Mouse (Mus musculus) embryonic stem cell, embryonic (primary cell): ENCODE results near the gene Rnf113a1.
"Not testable (repeated sequence)": the region's sequence is repeated elsewhere in the genome, so short reads cannot be mapped to it uniquely, and the experiment has no call there.

Experiments
- CTCF ChIA-PET, 4 experiments: fragments of 300-600 bp in 2 of 4; fragments of 350-600 bp in 2 of 4; sonication (Branson Sonifier 250); formaldehyde crosslinking; loops; one replicate each; lab custom pipeline; 2022; ENCODE audit warnings: inconsistent platforms in 2 of 4; lab: Charles Lee
- POLR2A ChIA-PET, 4 experiments: fragments of 300-600 bp in 2 of 4; fragments of 350-600 bp in 2 of 4; sonication (Branson Sonifier 250); formaldehyde crosslinking; loops; one replicate each; lab custom pipeline; 2022; ENCODE audit warnings: antibody characterized with exemption in 4 of 4, inconsistent platforms in 1 of 4; lab: Charles Lee

The Rnf113a1 gene

GRCm38 (mm10) chrX:37191105-37191743 is at the start of gene Rnf113a1, which contains the start of gene Ndufa1:
Gene Rnf113a1 (plus strand): TSS chrX:37191245.
Gene Ndufa1 (minus strand): TSS chrX:37191163.
- ChIA-PET CTCF (no interaction called here), POLR2A (interaction anchor here in 1 of 4 experiments (1.5 kb wide), 1 partner anchor 106 kb away, joined by 6 read pairs; the partner anchor contains the start of gene Rpl39)

DNA sequence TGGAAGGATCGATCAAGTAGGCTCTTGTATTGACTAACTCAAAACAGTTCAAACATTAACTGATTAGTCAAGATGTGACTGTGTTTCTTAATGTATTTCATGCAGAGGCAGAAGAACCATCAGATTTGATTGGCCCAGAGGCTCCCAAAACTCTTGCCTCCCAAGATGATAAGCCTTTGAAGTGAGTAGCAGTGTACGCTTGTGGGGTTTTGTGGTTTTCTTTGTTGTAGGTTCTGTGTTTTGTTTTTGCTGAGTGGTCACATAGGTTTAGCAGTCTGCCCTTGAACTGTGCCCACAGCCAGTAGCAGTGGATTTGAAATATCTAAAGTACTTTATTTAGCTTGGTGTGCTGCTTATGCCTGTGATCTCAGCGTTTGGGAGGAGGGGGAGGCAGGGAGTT is 49.3 kb upstream of the Rnf113a1 start:
- ChIA-PET CTCF (no interaction called here), POLR2A (interaction anchor here in 3 of 4 experiments (0.9 to 1.5 kb wide), 3 partner anchors 55 to 62 kb away, joined by 3 to 4 read pairs (median 3); partner anchors contain the start of gene Rpl39 (in 1 of the 3))

DNA sequence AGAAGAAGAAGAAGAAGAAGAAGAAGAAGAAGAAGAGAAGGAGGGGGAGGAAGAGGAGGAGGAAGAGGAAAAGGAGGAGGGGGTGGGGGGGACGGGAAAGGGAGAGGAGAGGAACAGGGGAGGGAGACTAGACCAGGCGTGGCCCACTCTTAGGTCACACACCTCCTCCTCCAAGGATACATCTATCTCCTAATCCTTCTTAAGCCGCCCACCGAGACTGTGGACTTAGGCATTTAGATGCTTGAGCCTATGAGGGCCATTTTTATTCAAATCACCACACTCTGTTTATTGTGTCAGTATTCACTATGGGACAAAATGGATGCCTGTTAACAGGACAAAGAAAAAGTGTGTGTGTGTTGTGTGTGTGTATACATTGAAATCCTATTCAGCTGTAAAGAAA is 46.5 kb upstream of the Rnf113a1 start:
- POLR2A ChIA-PET, CTCF ChIA-PET: not testable (repeated sequence)

DNA sequence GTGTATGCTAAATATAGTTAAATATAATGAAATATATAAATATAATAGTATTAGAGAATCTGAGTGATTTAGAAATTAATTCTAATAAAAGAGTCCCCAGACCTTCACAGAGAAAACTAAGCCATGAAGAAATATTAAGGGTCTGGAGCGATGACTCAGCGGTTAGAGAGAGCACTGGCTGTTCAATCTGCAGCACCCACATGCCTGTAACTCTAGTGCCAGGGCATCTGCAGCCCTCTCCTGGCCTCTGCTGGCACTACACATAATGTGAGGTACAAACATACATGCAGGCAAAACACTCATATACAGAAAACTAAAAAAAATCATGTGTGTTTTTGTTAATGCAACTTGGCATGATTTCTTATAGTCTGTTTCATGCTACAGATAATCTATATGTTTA is 46.1 kb upstream of the Rnf113a1 start:
- CTCF ChIA-PET, result no interaction called here
- POLR2A ChIA-PET, result no interaction called here

DNA sequence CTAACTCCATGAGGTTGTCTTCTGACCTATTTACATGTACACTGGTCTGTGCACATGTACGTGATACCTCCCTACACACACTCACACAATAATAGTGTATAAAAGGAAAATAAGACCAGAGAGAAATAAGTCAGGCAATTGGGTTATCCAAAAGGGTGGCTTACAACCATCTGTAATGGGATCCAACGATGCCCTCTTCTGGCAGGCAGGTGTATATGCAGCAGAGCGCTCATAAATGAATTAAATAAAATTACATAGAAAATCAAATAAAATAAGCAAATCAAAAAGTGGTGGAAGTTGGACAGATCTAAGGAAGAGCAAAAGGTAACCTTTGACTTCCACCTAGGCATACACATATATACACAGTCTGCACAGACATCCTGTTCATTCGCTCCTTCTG is 33.2 kb upstream of the Rnf113a1 start:
- POLR2A ChIA-PET, result no interaction called here

GRCm38 (mm10) chrX:37161169-37161568 is 29.9 kb upstream of the Rnf113a1 start:
- CTCF ChIA-PET, result no interaction called here
- POLR2A ChIA-PET, result no interaction called here

More for the DNA sequence above, 33.2 kb upstream of the Rnf113a1 start:
- CTCF ChIA-PET, result no interaction called here

DNA sequence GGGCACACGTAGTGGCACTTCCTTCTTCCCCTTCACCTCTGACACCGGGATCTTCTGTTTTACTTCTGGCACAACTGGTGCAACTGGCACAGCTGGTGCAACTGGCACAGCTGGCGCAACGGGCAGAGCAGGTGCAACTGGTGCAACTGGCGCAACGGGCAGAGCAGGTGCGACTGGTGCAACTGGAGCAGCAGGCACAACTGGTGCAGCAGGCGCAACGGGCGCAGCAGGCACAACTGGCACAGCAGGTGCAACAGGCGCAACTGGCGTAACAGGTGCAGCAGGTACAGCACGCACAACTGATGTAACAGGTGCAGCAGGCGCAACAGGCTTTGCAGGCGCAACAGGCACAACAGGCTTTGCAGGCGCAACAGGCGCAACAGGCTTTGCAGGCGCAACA is 27.9 kb upstream of the Rnf113a1 start:
- POLR2A ChIA-PET, result interaction anchor here in 1 of 4 experiments (1.4 kb wide), 1 partner anchor 78 kb away, joined by 3 read pairs; the partner anchor contains the start of gene Rpl39
- CTCF ChIA-PET, result no interaction called here

GRCm38 (mm10) chrX:37167085-37167484 is 24.0 kb upstream of the Rnf113a1 start:
- CTCF ChIA-PET, result interaction anchor here in 3 of 4 experiments (0.7 to 2.4 kb wide), 5 partner anchors 10 to 36 kb away, joined by 3 to 10 read pairs (median 4); no protein-coding TSS in a partner anchor
- POLR2A ChIA-PET, result interaction anchor here in 1 of 4 experiments (0.6 kb wide), 1 partner anchor 82 kb away, joined by 4 read pairs; the partner anchor contains the start of gene Rpl39

DNA sequence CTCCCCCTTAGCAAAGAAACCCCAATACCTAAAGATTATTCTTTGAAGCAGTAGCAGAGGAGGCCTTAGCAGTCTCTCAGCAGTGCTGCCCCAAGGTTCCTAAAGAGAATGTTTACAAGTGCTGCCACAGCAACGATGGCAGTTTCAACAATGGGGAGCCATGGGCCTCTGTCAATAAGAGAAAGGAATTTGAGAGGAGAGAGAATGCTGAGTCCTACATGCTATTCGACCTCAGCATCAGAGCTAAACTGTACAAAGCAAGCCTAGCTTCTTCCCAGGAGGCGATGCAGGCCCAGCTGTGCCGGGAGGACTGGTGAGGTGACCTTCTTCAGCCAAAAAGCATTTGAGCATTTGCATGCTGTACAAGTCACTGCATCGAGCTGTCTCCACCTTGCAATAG is 22.3 kb upstream of the Rnf113a1 start, which contains the start of gene Akap14:
Gene Akap14, minus strand, starts transcription at position 101 of the 400 bp plus-strand sequence.
- POLR2A ChIA-PET, result no interaction called here
- CTCF ChIA-PET, result interaction anchor here in 1 of 4 experiments (2.4 kb wide), 1 partner anchor 14 kb away, joined by 10 read pairs; no protein-coding TSS in a partner anchor

DNA sequence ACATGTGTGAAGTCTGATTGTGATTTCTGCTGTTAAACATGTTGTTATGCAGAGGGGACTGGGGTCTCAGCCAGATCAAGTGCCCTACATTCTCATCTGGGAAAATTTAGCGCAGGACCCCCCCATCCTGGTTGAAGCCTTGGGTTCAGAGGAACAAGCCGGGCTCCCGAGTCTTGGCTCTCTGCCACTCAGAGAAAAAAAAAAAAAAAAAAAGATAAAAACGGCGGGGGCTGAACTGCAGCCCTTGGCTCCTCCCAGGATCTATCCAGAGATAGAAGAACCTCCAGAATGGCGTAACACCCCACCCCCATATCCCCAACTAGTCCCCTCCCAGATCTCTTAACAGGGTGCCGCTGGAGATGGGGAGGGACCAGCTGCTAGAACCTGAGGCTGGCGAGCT is 6.6 kb upstream of the Rnf113a1 start:
- POLR2A ChIA-PET, CTCF ChIA-PET: not testable (repeated sequence)

DNA sequence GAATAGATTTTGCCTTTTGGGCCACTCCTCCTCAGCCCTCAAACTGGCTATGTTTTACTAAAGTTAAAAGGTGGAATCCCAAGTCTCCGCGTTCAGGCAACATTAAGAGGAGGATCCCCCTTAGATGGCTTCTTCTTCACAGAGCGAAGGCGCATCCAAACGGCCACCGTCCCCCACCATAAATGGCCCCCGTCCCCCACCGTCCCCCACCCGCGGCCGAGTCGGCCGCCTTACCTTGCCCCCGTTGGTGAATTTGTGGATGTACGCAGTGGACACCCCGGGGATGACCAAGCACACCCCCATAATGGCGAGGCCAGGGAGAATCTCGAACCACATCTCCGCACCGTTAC is 315 bp upstream of the Rnf113a1 start:
- POLR2A ChIA-PET, result interaction anchor here in 1 of 4 experiments (1.5 kb wide), 1 partner anchor 105 kb away, joined by 6 read pairs; the partner anchor contains the start of gene Rpl39
- CTCF ChIA-PET, result no interaction called here

DNA sequence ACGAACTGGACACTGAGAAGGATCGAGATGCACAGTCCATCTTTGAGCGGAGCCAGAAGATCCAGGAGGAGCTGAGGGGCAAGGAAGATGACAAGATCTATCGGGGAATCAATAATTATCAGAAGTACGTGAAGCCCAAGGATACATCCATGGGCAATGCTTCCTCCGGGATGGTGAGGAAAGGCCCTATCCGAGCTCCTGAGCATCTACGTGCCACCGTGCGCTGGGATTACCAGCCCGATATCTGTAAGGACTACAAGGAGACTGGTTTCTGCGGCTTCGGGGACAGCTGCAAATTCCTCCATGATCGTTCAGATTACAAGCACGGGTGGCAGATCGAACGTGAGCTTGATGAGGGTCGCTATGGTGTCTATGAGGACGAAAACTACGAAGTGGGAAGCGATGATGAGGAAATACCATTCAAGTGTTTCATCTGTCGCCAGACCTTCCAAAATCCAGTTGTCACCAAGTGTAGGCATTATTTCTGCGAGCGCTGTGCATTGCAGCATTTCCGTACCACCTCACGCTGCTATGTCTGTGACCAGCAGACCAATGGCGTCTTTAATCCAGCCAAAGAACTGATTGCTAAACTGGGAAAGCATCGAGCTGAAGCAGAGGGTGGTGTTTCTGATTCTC is 817 bp downstream of the Rnf113a1 start:
- ChIA-PET POLR2A (interaction anchor here in 1 of 4 experiments (1.5 kb wide), 1 partner anchor 106 kb away, joined by 6 read pairs; the partner anchor contains the start of gene Rpl39), CTCF (no interaction called here)

DNA sequence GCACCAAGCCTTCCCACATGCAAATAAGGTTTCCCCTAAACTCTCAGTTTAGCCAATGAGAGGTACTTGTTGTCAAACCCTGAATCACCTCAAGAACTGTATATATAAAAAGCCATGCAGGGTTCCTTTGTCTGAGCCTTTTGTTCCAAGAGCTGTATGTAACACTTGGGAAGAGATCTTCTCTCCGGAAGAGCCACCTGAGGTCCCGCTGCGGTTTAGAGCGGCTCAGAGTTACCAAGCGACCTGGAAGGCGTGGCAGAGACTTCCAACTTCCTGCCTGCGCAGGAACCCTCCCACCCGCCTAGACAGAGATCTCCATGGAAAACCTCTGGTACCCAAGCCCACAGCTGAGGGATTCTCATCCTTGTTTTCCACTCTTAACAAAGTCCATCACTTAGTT is 7.6 kb downstream of the Rnf113a1 start:
- ChIA-PET CTCF (no interaction called here), POLR2A (interaction anchor here in 1 of 4 experiments (0.6 to 1.3 kb wide), 2 partner anchors 114 to 810 kb away, joined by 3 read pairs; partner anchors contain the start of gene Rpl39)

GRCm38 (mm10) chrX:37210941-37211340 is 19.9 kb downstream of the Rnf113a1 start, which contains the start of gene Gm9:
Gene Gm9 (minus strand): TSS chrX:37211041.
- POLR2A ChIA-PET, result no interaction called here
- CTCF ChIA-PET, result no interaction called here

DNA sequence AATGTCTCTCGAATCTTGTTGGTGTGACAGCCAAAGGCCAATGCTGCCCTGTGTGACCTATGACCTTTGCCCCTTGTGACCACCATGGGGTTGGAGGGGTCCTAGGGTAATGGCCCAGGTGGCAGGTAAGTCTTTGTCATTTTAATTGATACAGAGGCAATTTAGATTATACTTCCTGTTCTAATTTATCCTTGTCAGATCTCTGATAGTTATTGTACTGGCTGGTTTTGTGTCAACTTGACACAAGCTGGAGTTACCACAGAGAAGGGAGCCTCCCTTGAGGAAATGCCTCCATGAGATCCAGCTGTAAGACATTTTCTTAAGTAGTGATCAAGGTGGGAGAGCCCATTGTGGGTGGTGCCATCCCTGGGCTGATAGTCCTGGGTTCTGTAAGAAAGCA is 31.1 kb downstream of the Rnf113a1 start, which contains the start of gene Rhox1:
Gene Rhox1, minus strand, starts transcription at position 101 of the 400 bp plus-strand sequence.
- CTCF ChIA-PET, POLR2A ChIA-PET: not testable (repeated sequence)
